Mouse (Mus musculus): ENCODE measurements around the gene Samd4b. TPM values are rescaled to one million over a fixed set of nuclear protein-coding genes. Genes with fewer than 3 reads are reported as not detected.
"Not testable (repeated sequence)": the region's sequence is repeated elsewhere in the genome, so short reads cannot be mapped to it uniquely, and the experiment has no call there.

Samd4b gene
- polyA plus RNA-seq, 1 experiment from 2014 or later: 35.6 TPM

- no peak for ATAC-seq (ENCODE audit: low FRiP score)
- no peak overlapping the region for H3K9ac ChIP-seq
- H3K27me3 ChIP-seq: no peaks in the 10 kb centered on the region
- peaks cover 27% of the 10 kb centered on the region for H3K36me3 ChIP-seq
- H3K4me1 ChIP-seq: 0 out of 2 replicates have a peak, but pooled peaks cover 2% of the 10 kb centered on the region
- no peak overlapping the region for H3K4me3 ChIP-seq
- H3K9me3 ChIP-seq (replicated peaks): peaks cover 4% of the 10 kb centered on the region; the same call in 1 of the 2 replicates
- no peak overlapping the region for H3K4me2 ChIP-seq (replicated peaks)
- 25% methylated on average over 5 of the region's 5 CpGs for WGBS
- H3K27ac ChIP-seq: no peak overlapping the region; the same call in 1 of the 2 replicates
Observed at GRCm38 (mm10) chr7:28555939-28556535, 41.9 kb downstream of the Samd4b start.

GRCm38 (mm10) chr7:28553076-28553475, 44.9 kb downstream of the Samd4b start:
- peaks cover 6% of the 10 kb centered on the region; the same call in 1 of the 2 replicates for H3K27me3 ChIP-seq
- no peak overlapping the region for H3K4me2 ChIP-seq (replicated peaks)
- no peak overlapping the region for H3K4me3 ChIP-seq
- no peaks in the 10 kb centered on the region for H3K36me3 ChIP-seq
- no peak overlapping the region for H3K9ac ChIP-seq
- no peaks in the 10 kb centered on the region for H3K4me1 ChIP-seq
- no peak for ATAC-seq (ENCODE audit: low FRiP score)
- no peak overlapping the region for H3K27ac ChIP-seq
- H3K9me3 ChIP-seq (replicated peaks): peaks cover 4% of the 10 kb centered on the region; the same call in 1 of the 2 replicates
- 92% methylated on average over 6 of the region's 6 CpGs for WGBS

GRCm38 (mm10) chr7:28547628-28548027, 50.3 kb downstream of the Samd4b start:
- H3K9me3 ChIP-seq (replicated peaks): peaks cover 4% of the 10 kb centered on the region; the same call in 1 of the 2 replicates
- H3K4me2 ChIP-seq (replicated peaks): no peak overlapping the region
- WGBS: 75% methylated on average over 7 of the region's 7 CpGs
- no peak overlapping the region for H3K27ac ChIP-seq
- H3K4me1 ChIP-seq: peaks cover 23% of the 10 kb centered on the region
- H3K9ac ChIP-seq: no peak overlapping the region
- H3K4me3 ChIP-seq: no peak overlapping the region
- no peaks in the 10 kb centered on the region for H3K36me3 ChIP-seq
- ATAC-seq (ENCODE audit: low FRiP score): no peak
- H3K27me3 ChIP-seq: peaks cover 52% of the 10 kb centered on the region

GRCm38 (mm10) chr7:28547154-28547553, 50.8 kb downstream of the Samd4b start, which contains the start of gene Nccrp1:
Nccrp1 (minus strand) TSS chr7:28547254.
- H3K27me3 ChIP-seq: peaks cover 52% of the 10 kb centered on the region
- ATAC-seq (ENCODE audit: low FRiP score): no peak
- H3K4me2 ChIP-seq (replicated peaks): peak within 1 kb of the TSS; percentile 51

GRCm38 (mm10) chr7:28546649-28547048, 51.3 kb downstream of the Samd4b start:
- peak overlapping the region; percentile 51 for H3K4me2 ChIP-seq (replicated peaks)
- no peak for ATAC-seq (ENCODE audit: low FRiP score)
- H3K4me1 ChIP-seq: peaks cover 23% of the 10 kb centered on the region
- no peaks in the 10 kb centered on the region for H3K9me3 ChIP-seq (replicated peaks)
- H3K4me3 ChIP-seq: peak overlapping the region; percentile 29
- no peaks in the 10 kb centered on the region for H3K36me3 ChIP-seq
- 1% methylated on average over 22 of the region's 22 CpGs for WGBS
- peaks cover 52% of the 10 kb centered on the region for H3K27me3 ChIP-seq
- peak overlapping the region; percentile 39; the same call in 1 of the 2 replicates for H3K9ac ChIP-seq
- H3K27ac ChIP-seq: no peak overlapping the region

More at GRCm38 (mm10) chr7:28547154-28547553, 50.8 kb downstream of the Samd4b start, which contains the start of gene Nccrp1:
- H3K9ac ChIP-seq: peak within 1 kb of the TSS; percentile 39; the same call in 1 of the 2 replicates
- WGBS: 3% methylated on average over 5 of the region's 5 CpGs
- H3K4me1 ChIP-seq: peaks cover 23% of the 10 kb centered on the region
- peak within 1 kb of the TSS; percentile 29 for H3K4me3 ChIP-seq
- no peaks in the 10 kb centered on the region for H3K36me3 ChIP-seq
- H3K27ac ChIP-seq: no peak within 1 kb of the TSS
- 0 out of 2 replicates have a peak, but pooled peaks cover 3% of the 10 kb centered on the region for H3K9me3 ChIP-seq (replicated peaks)

GRCm38 (mm10) chr7:28545891-28546210, 52.1 kb downstream of the Samd4b start:
- H3K27me3 ChIP-seq: peaks cover 52% of the 10 kb centered on the region
- H3K4me3 ChIP-seq: no peak overlapping the region
- no peak overlapping the region for H3K9ac ChIP-seq
- peaks cover 23% of the 10 kb centered on the region for H3K4me1 ChIP-seq
- WGBS: 46% methylated on average over 7 of the region's 7 CpGs
- H3K36me3 ChIP-seq: no peaks in the 10 kb centered on the region
- no peak overlapping the region for H3K27ac ChIP-seq
- ATAC-seq (ENCODE audit: low FRiP score): no peak
- H3K9me3 ChIP-seq (replicated peaks): no peaks in the 10 kb centered on the region
- no peak overlapping the region for H3K4me2 ChIP-seq (replicated peaks)

GRCm38 (mm10) chr7:28545048-28545890, 52.7 kb downstream of the Samd4b start:
- H3K9ac ChIP-seq: no peak overlapping the region
- H3K9me3 ChIP-seq (replicated peaks): no peaks in the 10 kb centered on the region
- H3K4me1 ChIP-seq: peaks cover 23% of the 10 kb centered on the region
- peaks cover 52% of the 10 kb centered on the region for H3K27me3 ChIP-seq
- H3K4me3 ChIP-seq: no peak overlapping the region
- 0 out of 2 replicates have a peak, but pooled peaks have one; percentile 7 for ATAC-seq (ENCODE audit: low FRiP score)
- no peaks in the 10 kb centered on the region for H3K36me3 ChIP-seq
- H3K27ac ChIP-seq: no peak overlapping the region
- 24% methylated on average over 14 of the region's 14 CpGs for WGBS
- H3K4me2 ChIP-seq (replicated peaks): no peak overlapping the region

GRCm38 (mm10) chr7:28544051-28544601, 53.8 kb downstream of the Samd4b start:
- Histone ChIP-seq H3K36me3 (no peaks in the 10 kb centered on the region), H3K4me1 (peaks cover 23% of the 10 kb centered on the region), H3K9me3 (replicated peaks) (no peaks in the 10 kb centered on the region), H3K9ac (0 out of 2 replicates have a peak overlapping the region, but pooled peaks have one; percentile 32), H3K27me3 (peaks cover 52% of the 10 kb centered on the region), H3K4me3 (peak overlapping the region; percentile 15; the same call in 1 of the 2 replicates), H3K27ac (no peak overlapping the region), H3K4me2 (replicated peaks) (peak overlapping the region; percentile 51)
- 5% methylated on average over 23 of the region's 27 CpGs for WGBS
- 0 out of 2 replicates have a peak, but pooled peaks have one; percentile 9 for ATAC-seq (ENCODE audit: low FRiP score)

- no peak within 1 kb of the TSS for H3K9ac ChIP-seq
- no peak for ATAC-seq (ENCODE audit: low FRiP score)
- H3K36me3 ChIP-seq: no peaks in the 10 kb centered on the region
- H3K4me3 ChIP-seq: no peak within 1 kb of the TSS
- no peaks in the 10 kb centered on the region for H3K9me3 ChIP-seq (replicated peaks)
- H3K4me1 ChIP-seq: peaks cover 9% of the 10 kb centered on the region
- peaks cover 22% of the 10 kb centered on the region for H3K27me3 ChIP-seq
- no peak within 1 kb of the TSS for H3K4me2 ChIP-seq (replicated peaks)
- WGBS: 85% methylated on average over 4 of the region's 4 CpGs
- no peak within 1 kb of the TSS for H3K27ac ChIP-seq
Observed at GRCm38 (mm10) chr7:28540526-28540925, 57.4 kb downstream of the Samd4b start, which contains the start of gene Sycn. Sycn (plus strand) TSS chr7:28540885.

- H3K4me1 ChIP-seq; H3K27me3 ChIP-seq; H3K4me2 ChIP-seq (replicated peaks); H3K9ac ChIP-seq; H3K4me3 ChIP-seq; ATAC-seq (ENCODE audit: low FRiP score); H3K27ac ChIP-seq; H3K9me3 ChIP-seq (replicated peaks); H3K36me3 ChIP-seq: not testable (repeated sequence)
- WGBS: 95% methylated on average over 6 of the region's 6 CpGs
Observed at GRCm38 (mm10) chr7:28538886-28539285, 59.1 kb downstream of the Samd4b start.

- Histone ChIP-seq H3K9me3 (replicated peaks) (no peaks in the 10 kb centered on the region), H3K4me2 (replicated peaks) (no peak overlapping the region), H3K27ac (no peak overlapping the region), H3K36me3 (no peaks in the 10 kb centered on the region), H3K4me3 (no peak overlapping the region), H3K4me1 (no peaks in the 10 kb centered on the region), H3K27me3 (0 out of 2 replicates have a peak, but pooled peaks cover 4% of the 10 kb centered on the region), H3K9ac (no peak overlapping the region)
- ATAC-seq (ENCODE audit: low FRiP score): no peak
- WGBS: 68% methylated on average over 8 of the region's 8 CpGs
Observed at GRCm38 (mm10) chr7:28532005-28532404, 65.9 kb downstream of the Samd4b start.

Measured in hindbrain, embryonic 12.5 days (tissue).